18 mouse cellular contexts compared by ENCODE assay signal in genomic region chr3:142839961-142840360, GRCm38 (mm10). TPM values are rescaled to one million over a fixed set of nuclear protein-coding genes. Genes with fewer than 3 reads are reported as not detected.
DNase-seq lines count a peak whose midpoint lies in the region; TF ChIP-seq lines count a peak whose summit lies in the region.
"Had no signal": no experiment of that assay in that cellular context is flagged by ENCODE, and none has a peak within 500 bp of the region (broad histone marks: within the 10 kb centered on the region; RNA-seq: fewer than 3 reads in every experiment).

No protein-coding gene starts in this region.

- H3K9ac ChIP-seq in ES-E14 (ENCODE audit: insufficient read depth, low read depth, low read length, poor library complexity, severe bottlenecking), result no peak overlapping the region
- H3K9ac ChIP-seq: embryonic facial prominence, embryonic 12.5 days; forebrain, embryonic 13.5 days; forebrain, embryonic 15.5 days; forebrain, postnatal 0 days had no signal

- H3K27ac ChIP-seq in ES-E14 (ENCODE audit: insufficient read depth, low read depth, low read length, poor library complexity, severe bottlenecking), result no peak overlapping the region
- H3K27ac ChIP-seq: embryonic facial prominence, embryonic 10.5 days; embryonic facial prominence, embryonic 12.5 days; forebrain, embryonic 13.5 days; forebrain, embryonic 15.5 days had no signal

- no peak overlapping the region for H3K4me3 ChIP-seq in ES-E14 (ENCODE audit: insufficient read depth in 1 of 2, low read depth in 1 of 2, low read length in 2 of 2, poor library complexity in 1 of 2, severe bottlenecking in 1 of 2)
- H3K4me3 ChIP-seq: embryonic facial prominence, embryonic 10.5 days; embryonic facial prominence, embryonic 12.5 days; forebrain, embryonic 13.5 days; forebrain, embryonic 15.5 days had no signal

- in situ Hi-C loops in ES-E14 (cut with MboI; ENCODE audit: low sequenced_read_pairs in 2 of 2, unreplicated experiment in 2 of 2), result no loop called here

- H3K9me3 ChIP-seq in ES-E14 (ENCODE audit: control insufficient read depth, insufficient read depth, low read depth, low read length), result no peaks in the 10 kb centered on the region
- H3K9me3 ChIP-seq: embryonic facial prominence, embryonic 10.5 days; embryonic facial prominence, embryonic 12.5 days; forebrain, embryonic 13.5 days; forebrain, embryonic 15.5 days had no signal

- DNase-seq in ES-CJ7 (ENCODE audit: low read depth, low spot score) (peak; percentile 30), ES-E14 (ENCODE audit: low read depth, low spot score) (no peak), ZHBTc4 (ENCODE audit: low read depth, low spot score) (peak; percentile 52)
- DNase-seq in layer of hippocampus, postnatal 25 days (ENCODE audit: extremely low spot score in 1 of 2, low spot score in 1 of 2), result no peak
- no peak for DNase-seq in c-Kit-positive CD71-positive TER-119-positive erythroid progenitor cells, embryonic 14.5 days (ENCODE audit: low spot score)
- DNase-seq: adrenal gland, adult 2 months; adrenal gland, postnatal 10 days; adrenal gland, postnatal 25 days; cerebellum, adult 11-12 months; cerebellum, adult 2 months; cerebellum, adult 9-10 months; cerebellum, postnatal 10 days; cerebellum, postnatal 25 days; forebrain, postnatal 0 days had no signal

- peaks cover 2% of the 10 kb centered on the region; the same call in 1 of the 2 replicates for H3K36me3 ChIP-seq in ES-E14 (ENCODE audit: control insufficient read depth, insufficient read depth, low read length, poor library complexity, severe bottlenecking)
- H3K36me3 ChIP-seq: embryonic facial prominence, embryonic 12.5 days had no signal

- no peaks in the 10 kb centered on the region for H3K4me1 ChIP-seq in ES-E14 (ENCODE audit: control insufficient read depth in 2 of 2, insufficient read depth in 2 of 2, low read length in 2 of 2, poor library complexity in 1 of 2)
- H3K4me1 ChIP-seq: embryonic facial prominence, embryonic 10.5 days; embryonic facial prominence, embryonic 12.5 days; forebrain, embryonic 13.5 days; forebrain, embryonic 15.5 days had no signal

TF ChIP-seq in ES-E14, 5 proteins besides CTCF, POLR2A, EP300 and RAD21:
- no peak for TF ChIP-seq HCFC1 (IDR thresholded peaks at IDR 0.05; ENCODE audit: borderline replicate concordance, insufficient read depth, low read length)
- TF ChIP-seq CHD2 (IDR thresholded peaks at IDR 0.05; ENCODE audit: low read depth, low read length), result 0 out of 2 replicates have a peak, but pooled peaks have one; percentile 38

RNA-seq across cellular contexts. Expression of gene Pkn2, which starts 41.8 kb away (rescaled TPM):
- total RNA-seq in ES-E14 (2012; rRNA removed), result 119 and 152 TPM in 2 replicates
- total RNA-seq in layer of hippocampus, postnatal 25 days (2021), result 10 to 100 TPM; 25.6 to 34.1 TPM

Comparison
In these comparisons a context has a peak if more than half of its experiments do, and no peak if none do; other contexts are left out.
1. DNase-seq: peak in ES-CJ7 (single experiment) and ZHBTc4 (single experiment); none in ES-E14 (single experiment), layer of hippocampus, postnatal 25 days (0 of 2) and c-Kit-positive CD71-positive TER-119-positive erythroid progenitor cells, embryonic 14.5 days (single experiment).